Comparison of ENCODE assay signal across 10 mouse cellular contexts in genomic region chr11:18885729-18886325, GRCm38 (mm10).
DNase-seq lines count a peak whose midpoint lies in the region; ATAC-seq and TF ChIP-seq lines count a peak whose summit lies in the region.
"Had no signal": no experiment of that assay in that cellular context is flagged by ENCODE, and none has a peak within 500 bp of the region (broad histone marks: within the 10 kb centered on the region; RNA-seq: fewer than 3 reads in every experiment).

No protein-coding gene starts in this region.

- H3K4me2 ChIP-seq in forebrain, embryonic 13.5 days: no peak overlapping the region
- no peak overlapping the region for H3K4me2 ChIP-seq in midbrain, embryonic 15.5 days

- H3K27me3 ChIP-seq in forebrain, embryonic 10.5 days (ENCODE audit: poor library complexity, severe bottlenecking): peaks cover 70% of the 10 kb centered on the region
- H3K27me3 ChIP-seq in forebrain, embryonic 13.5 days: peaks cover 18% of the 10 kb centered on the region; the same call in 1 of the 2 replicates
- 0 out of 2 replicates have a peak, but pooled peaks cover 2% of the 10 kb centered on the region for H3K27me3 ChIP-seq in midbrain, embryonic 15.5 days (replicated peaks)
- no peaks in the 10 kb centered on the region for H3K27me3 ChIP-seq in cerebellum, adult 2 months (ENCODE audit: control insufficient read depth, insufficient read depth, low read length)

- no peaks in the 10 kb centered on the region for H3K36me3 ChIP-seq in forebrain, embryonic 10.5 days (replicated peaks)
- H3K36me3 ChIP-seq in forebrain, embryonic 13.5 days (ENCODE audit: poor library complexity, severe bottlenecking): no peaks in the 10 kb centered on the region
- no peaks in the 10 kb centered on the region for H3K36me3 ChIP-seq in midbrain, embryonic 15.5 days (replicated peaks)

- no peaks in the 10 kb centered on the region for H3K9me3 ChIP-seq in forebrain, embryonic 10.5 days
- no peaks in the 10 kb centered on the region for H3K9me3 ChIP-seq in forebrain, embryonic 13.5 days (replicated peaks)
- H3K9me3 ChIP-seq in midbrain, embryonic 15.5 days: no peaks in the 10 kb centered on the region

- 10% methylated on average over 9 of the region's 9 CpGs for WGBS in forebrain, embryonic 10.5 days
- 14% methylated on average over 9 of the region's 9 CpGs for WGBS in forebrain, embryonic 13.5 days
- WGBS in midbrain, embryonic 15.5 days: 24% methylated on average over 9 of the region's 9 CpGs
- WGBS in cerebellum, adult 2 months: 68% methylated on average over 9 of the region's 9 CpGs

- TF ChIP-seq CTCF in brain, embryonic 14.5 days (IDR thresholded peaks at IDR 0.05; ENCODE audit: borderline replicate concordance, extremely low read depth, insufficient read depth, insufficient read length): no peak
- TF ChIP-seq CTCF in cerebellum, adult 2 months (IDR thresholded peaks at IDR 0.05; ENCODE audit: borderline replicate concordance, insufficient read depth, low read depth, low read length): no peak

- peaks cover 69% of the 10 kb centered on the region for H3K4me1 ChIP-seq in forebrain, embryonic 10.5 days
- H3K4me1 ChIP-seq in forebrain, embryonic 13.5 days: peaks cover 45% of the 10 kb centered on the region
- peaks cover 25% of the 10 kb centered on the region for H3K4me1 ChIP-seq in midbrain, embryonic 15.5 days
- no peaks in the 10 kb centered on the region; the same call in 1 of the 2 replicates for H3K4me1 ChIP-seq in cerebellum, adult 2 months (ENCODE audit: control insufficient read depth, insufficient read depth, low read length)

- no peak for TF ChIP-seq POLR2A in brain, embryonic 14.5 days (IDR thresholded peaks at IDR 0.05; ENCODE audit: borderline replicate concordance, extremely low read depth, insufficient read depth, insufficient read length, poor library complexity, severe bottlenecking)
- TF ChIP-seq POLR2A in cerebellum, adult 2 months (IDR thresholded peaks at IDR 0.05; ENCODE audit: borderline replicate concordance, insufficient read depth, low read length): no peak

- peak overlapping the region; percentile 17 for H3K27ac ChIP-seq in forebrain, embryonic 10.5 days
- H3K27ac ChIP-seq in forebrain, embryonic 13.5 days: no peak overlapping the region
- 0 out of 2 replicates have a peak overlapping the region, but pooled peaks have one; percentile 4 for H3K27ac ChIP-seq in midbrain, embryonic 15.5 days
- no peak overlapping the region for H3K27ac ChIP-seq in cerebellum, adult 2 months (ENCODE audit: insufficient read depth, low read length)

- ATAC-seq in forebrain, embryonic 13.5 days: no peak
- ATAC-seq in midbrain, embryonic 15.5 days (replicated peaks): no peak

- peak; percentile 38 for DNase-seq in forebrain, embryonic 10.5 days (ENCODE audit: extremely low spot score, low spot score)
- DNase-seq in brain, embryonic 14.5 days (ENCODE audit: low read depth): peak; percentile 47
- peak; percentile 28 for DNase-seq in kidney, adult 9 months
- DNase-seq in left cerebral cortex, postnatal 25 days (ENCODE audit: low spot score in 2 of 2): no peak
- DNase-seq in right cerebral cortex, postnatal 25 days: no peak
- no peak for DNase-seq in cerebellum, adult 2 months
- DNase-seq: lung, postnatal 4 days; thymus, postnatal 4 days had no signal

- intact Hi-C loops in left cerebral cortex, postnatal 25 days (cut with DNase I): no loop called here

- H3K4me3 ChIP-seq in forebrain, embryonic 10.5 days: peak overlapping the region; percentile 7; the same call in 1 of the 2 replicates
- H3K4me3 ChIP-seq in forebrain, embryonic 13.5 days: no peak overlapping the region
- no peak overlapping the region for H3K4me3 ChIP-seq in midbrain, embryonic 15.5 days
- H3K4me3 ChIP-seq in cerebellum, adult 2 months (replicated peaks; ENCODE audit: insufficient read depth, low read depth, low read length): no peak overlapping the region

- no peak overlapping the region for H3K9ac ChIP-seq in forebrain, embryonic 13.5 days
- no peak overlapping the region for H3K9ac ChIP-seq in midbrain, embryonic 15.5 days

Comparison
In these comparisons a context has a peak if more than half of its experiments do, and no peak if none do; other contexts are left out.
1. H3K27ac ChIP-seq: peak in forebrain, embryonic 10.5 days (single experiment) and midbrain, embryonic 15.5 days (single experiment); none in forebrain, embryonic 13.5 days (single experiment) and cerebellum, adult 2 months (single experiment).
2. DNase-seq: peak in forebrain, embryonic 10.5 days (single experiment), brain, embryonic 14.5 days (single experiment) and kidney, adult 9 months (single experiment); none in left cerebral cortex, postnatal 25 days (0 of 2), right cerebral cortex, postnatal 25 days (single experiment) and cerebellum, adult 2 months (0 of 2).